Mouse (Mus musculus): ENCODE measurements around the gene Dtx3.
A peak's percentile ranks its signal among the peaks of the same experiment; 100 is the strongest.

Gene Dtx3

DNA sequence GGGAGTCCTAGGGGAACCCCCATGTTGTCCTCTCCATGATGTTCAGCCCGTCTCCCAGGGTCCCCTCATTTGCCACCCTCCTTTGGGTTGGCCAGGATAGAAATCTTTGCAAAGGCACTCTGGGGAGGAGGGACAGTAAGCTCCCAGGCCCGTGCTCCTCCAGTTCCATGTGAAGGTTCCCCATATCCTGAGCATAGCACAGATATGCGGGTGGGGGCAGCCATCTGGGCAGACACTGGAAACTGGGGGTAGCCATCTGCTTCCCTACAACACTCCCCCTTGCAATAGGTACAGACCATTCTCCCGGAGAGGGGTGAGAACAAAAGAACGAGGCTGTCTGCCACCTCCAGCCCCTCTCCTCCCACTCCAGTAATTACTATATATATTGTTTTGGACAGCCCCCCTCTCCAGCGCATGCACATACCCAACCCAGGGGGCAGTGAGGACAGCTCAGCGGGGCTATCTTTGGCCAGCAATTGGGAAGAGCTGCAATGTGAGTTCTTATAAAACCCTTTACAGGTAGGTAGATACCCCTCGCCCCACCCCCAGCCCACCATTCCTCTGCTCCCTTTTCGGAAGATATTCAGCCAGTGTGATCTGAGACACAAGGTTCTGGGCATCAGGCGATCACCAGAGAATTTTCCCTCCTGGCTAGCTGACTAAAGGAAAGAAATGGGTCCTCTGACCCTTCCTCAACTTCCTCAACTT, 8.0 kb downstream of the Dtx3 start:
- no peak for DNase-seq (ENCODE audit: low read depth in 1 of 2, low spot score in 2 of 2)

DNA sequence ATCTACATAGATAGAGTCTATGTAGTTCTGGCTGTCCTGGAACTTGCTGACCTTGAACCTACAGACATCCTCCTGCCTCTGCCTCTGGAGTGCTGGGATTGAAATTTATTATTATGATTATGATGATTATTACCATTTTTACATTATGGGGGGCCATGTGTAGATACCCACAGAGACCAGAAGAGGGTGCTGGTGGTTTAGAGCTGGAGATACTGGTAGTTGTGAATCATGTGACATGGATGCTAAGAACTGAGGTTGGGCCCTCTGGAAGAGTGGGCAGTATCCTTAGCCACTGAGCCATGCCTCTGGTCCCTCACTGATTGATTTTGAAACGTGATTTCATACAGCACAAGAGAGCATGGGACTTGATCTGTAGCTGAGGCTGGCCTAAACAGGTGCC, 9.1 kb downstream of the Dtx3 start:
- DNase-seq (ENCODE audit: low read depth in 1 of 2, low spot score in 2 of 2): no peak

DNA sequence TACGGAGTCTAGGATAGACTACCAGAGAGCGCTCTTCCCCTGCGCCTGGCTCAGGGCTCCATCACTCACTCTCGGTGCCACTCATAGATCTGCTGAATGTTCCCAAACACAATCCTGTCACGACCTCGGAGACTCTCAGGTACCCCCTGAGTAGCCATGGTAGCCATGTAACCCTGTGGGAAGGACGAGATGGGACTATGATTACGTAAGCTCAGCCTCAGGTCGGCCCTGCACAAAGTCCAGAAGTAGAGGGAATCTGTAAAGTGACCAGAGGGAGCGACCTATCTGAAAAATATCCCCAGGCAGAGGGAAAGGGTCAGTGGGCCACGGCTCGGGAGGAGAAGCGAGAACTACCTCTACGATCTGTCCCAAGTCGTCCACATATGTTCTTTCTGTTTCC, 10.0 kb downstream of the Dtx3 start:
- no peak for DNase-seq (ENCODE audit: low read depth in 1 of 2, low spot score in 2 of 2)

DNA sequence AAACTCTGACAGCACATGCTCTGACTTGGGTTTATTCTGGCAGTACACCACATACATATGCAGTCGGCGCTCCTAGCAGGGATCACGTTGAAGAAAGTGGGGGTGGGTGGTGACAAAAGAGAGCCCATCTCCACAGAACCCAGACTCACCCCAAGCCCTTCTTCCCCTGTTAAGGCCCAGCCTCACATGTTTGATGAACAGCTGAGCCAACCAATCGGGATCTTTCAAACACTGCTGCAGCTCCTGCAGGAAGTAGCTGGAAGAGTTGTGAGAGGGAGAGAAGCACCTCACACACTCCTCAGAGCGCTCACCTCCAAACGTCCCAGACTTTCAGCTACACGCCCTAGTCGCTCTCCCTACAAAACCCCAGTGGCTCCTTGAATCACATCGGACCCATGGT, 10.4 kb downstream of the Dtx3 start:
- DNase-seq (ENCODE audit: low read depth in 1 of 2, low spot score in 2 of 2): no peak

DNA sequence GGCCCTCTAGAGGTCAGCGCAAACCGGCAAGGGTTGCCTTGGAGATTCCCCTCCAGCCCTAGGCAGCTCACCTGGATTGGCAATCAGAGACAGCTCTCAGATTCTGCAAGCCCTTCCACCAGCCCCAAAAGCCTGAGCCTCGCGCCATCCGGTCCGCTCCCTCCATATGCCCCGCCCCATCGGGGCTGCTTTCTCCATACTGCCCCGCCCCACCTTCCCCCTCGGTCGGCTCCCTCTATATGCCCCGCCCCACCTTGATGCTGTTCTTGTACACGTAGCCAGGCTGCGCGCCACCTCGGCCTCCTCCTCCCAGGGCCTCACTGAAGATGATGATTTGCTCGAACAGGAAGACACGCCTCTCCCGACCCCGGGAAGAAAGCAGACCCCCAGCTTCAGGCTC, 11.8 kb downstream of the Dtx3 start:
- DNase-seq (ENCODE audit: low read depth in 1 of 2, low spot score in 2 of 2): no peak

DNA sequence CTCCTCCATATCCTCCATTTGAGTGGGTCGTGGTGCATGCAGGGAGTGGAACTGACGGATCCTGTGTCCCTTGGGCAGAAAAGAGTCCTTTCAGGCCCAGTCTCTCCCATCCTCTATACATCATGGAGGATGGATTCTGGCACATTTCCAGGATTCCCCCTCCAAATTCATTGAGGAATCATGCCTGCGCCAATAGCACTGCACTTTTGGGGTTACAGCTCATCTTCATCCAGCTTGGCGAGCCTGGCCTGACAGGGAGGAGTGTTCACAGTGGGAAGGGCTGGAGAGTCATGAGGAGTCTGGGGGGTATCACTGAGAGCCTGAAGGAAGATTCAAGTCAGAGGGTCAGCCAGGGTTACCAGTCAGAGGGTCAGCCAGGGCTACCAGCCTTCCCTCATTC, 12.9 kb downstream of the Dtx3 start:
- DNase-seq (ENCODE audit: low read depth in 1 of 2, low spot score in 2 of 2): no peak

DNA sequence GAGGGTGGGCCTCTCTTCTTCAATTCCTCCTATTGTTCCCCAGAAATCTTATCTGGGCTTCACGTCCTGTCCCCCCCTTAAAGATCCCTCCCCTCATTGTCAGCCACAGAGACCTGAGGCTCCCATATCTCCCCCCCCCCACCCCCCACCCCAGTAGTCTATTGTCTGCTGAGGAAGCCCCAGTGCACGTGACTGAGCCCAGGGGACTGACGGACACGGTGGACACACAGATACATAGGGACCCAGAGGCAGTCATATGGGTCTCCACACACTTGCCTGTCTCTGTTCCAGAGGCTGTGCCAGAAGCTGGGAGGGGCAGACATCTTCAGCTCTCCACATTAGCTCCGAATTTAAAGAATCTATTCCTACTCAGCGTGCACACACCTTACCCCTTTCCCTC, 14.0 kb downstream of the Dtx3 start:
- no peak for DNase-seq (ENCODE audit: low read depth in 1 of 2, low spot score in 2 of 2)

DNA sequence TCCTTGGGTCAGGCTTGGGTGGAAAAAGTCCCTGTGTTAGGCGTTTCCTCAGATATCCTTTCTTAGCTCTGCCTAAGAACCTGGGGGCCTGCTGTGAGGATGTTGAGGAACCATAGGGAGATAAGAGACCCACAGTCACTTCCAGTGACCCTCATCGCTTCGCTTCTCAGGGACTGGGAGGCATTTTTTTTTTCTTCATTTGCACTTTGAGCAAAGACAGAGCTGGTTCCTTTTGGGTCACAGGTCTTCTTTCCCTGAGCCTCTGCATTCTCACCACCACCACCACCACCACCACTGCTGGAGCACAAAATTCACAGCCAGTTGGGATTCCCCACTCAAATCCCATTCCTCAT, 14.9 kb downstream of the Dtx3 start:
- no peak for DNase-seq (ENCODE audit: low read depth in 1 of 2, low spot score in 2 of 2)

DNA sequence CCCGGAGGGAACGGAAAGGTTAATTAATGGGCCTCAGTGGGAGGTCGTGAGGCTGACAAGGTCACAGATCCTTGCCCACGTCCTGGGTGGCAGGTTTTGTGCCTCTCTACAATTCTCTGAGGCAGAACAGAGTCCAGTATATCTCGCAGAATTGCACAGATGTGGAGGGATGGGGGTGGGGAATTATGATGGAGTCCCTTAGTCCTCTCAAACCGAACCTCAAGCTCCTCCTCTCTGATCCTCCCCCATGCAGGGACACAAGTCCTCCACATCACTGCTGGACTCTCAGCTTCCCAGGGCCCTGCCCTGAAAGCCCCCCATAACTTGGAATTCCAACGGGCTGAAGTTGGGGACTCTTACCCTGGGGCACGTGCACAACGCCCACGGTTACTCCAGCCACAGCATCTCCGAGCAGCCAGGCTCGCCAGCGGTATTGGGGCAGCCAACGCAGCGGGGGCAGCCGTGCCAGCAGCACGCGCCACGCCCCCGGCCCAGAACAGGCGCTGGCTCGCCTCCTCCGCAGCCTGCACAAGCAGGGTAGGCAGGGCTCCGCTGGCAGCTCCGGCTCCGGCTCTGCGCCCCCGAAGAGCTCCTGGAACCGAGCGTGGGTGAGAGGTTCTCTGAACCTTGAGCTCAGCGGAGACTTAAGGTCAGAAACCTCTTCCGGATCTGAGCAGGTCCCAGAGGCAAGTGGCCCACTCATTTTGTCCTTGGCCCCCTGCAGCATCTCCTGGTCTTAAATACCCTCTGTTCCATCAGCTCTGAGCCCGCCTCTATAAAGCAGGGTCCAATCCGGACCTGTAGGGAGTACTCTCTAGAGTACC, 15.4 kb downstream of the Dtx3 start, which contains the start of gene Slc26a10:
Gene Slc26a10 (minus strand): TSS at position 775 of the 824 bp plus-strand sequence.
- DNase-seq (ENCODE audit: low read depth in 1 of 2, low spot score in 2 of 2): no peak

DNA sequence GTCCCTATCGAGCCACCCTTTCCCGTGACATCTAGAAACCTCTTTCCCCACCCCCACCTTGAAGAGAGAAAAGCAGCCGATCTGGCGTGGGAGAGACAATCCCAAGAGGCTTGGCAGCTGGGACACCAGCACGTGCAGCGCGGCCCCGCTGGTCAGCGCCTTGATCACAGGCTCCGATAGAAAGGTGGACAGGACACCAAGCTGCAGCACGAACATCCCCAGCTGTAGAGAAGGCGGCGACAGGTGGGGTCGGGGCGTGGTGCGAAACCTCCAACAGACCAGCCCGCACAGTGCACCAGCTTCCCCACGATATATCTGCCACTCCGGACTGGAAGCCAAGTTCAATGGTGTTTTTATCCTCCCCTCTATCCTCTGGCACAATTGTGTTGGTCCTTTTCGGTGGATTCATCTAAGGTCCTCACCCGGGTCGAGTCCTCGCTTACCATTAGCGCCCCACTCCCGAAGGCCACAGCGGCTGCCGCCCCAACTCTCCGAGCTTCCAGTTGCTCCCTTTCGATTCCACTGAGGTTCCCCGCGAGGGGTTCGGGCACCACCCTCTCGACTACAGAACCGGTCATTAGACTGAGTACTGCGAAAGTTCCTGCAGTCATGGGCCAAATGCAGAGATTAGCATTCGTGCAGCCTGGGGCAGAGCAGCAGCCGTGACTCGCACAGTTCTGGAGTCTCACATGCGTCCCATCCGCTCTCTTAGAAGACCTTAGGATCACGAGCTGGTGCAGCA, 17.1 kb downstream of the Dtx3 start:
- no peak for DNase-seq (ENCODE audit: low read depth in 1 of 2, low spot score in 2 of 2)

DNA sequence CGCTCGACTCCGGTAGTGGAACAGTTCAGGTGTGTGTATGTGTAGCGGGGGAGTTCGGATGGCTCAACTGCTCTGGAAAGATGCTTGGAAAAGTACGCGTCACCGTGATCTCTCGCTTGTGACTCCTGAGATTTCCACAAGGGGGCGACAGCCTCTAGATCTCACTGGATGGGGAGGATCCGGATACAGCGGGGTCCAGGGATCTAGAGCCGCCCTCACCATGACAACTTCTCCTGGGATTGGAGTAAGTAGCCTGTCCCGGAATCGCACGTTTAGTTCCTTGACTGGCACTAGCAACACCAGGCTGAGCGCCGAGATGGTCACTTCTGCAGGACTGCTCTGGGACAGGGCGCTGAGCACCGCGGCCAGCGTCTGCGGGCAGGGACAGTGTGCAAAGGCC, 17.8 kb downstream of the Dtx3 start:
- no peak for DNase-seq (ENCODE audit: low read depth in 1 of 2, low spot score in 2 of 2)

DNA sequence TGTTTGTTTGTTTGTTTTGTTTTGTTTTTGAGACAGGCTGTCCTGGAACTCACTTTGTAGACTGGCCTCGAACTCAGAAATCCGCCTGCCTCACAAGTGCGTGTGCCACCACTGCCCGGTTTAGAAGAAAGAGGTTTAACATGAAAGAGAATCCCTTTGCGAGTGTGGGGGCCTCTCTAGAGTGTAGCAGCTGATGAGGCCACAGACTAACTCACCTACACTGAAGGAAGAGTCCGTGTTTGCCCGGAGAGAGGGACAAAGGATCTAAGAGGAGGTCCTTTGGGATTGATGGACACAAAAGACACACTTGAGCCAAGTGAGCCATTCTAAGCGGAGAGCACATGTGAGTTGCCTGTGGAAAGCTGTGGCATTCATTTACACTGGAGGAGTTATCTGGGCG, 18.3 kb downstream of the Dtx3 start:
- DNase-seq (ENCODE audit: low read depth in 1 of 2, low spot score in 2 of 2): no peak

DNA sequence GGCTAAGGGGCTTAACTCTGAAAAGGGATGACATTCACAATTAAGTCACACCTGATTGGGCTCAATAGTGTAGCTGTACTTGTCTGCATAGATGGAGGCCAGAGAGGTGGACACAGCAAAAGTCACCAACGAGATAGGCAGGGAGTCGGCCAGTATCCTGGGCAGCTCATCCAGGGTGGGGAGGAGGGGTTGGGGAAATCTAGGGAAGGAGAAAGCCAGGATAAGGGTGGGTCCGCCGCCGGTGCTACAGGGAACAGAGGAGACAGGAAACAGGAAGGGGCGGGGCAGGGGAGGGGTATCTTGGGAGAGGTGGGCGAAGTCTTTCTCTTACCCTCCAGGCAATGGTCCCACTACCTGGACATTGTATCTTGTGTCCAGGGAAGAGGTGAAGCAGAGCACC, 18.8 kb downstream of the Dtx3 start:
- no peak for DNase-seq (ENCODE audit: low read depth in 1 of 2, low spot score in 2 of 2)

DNA sequence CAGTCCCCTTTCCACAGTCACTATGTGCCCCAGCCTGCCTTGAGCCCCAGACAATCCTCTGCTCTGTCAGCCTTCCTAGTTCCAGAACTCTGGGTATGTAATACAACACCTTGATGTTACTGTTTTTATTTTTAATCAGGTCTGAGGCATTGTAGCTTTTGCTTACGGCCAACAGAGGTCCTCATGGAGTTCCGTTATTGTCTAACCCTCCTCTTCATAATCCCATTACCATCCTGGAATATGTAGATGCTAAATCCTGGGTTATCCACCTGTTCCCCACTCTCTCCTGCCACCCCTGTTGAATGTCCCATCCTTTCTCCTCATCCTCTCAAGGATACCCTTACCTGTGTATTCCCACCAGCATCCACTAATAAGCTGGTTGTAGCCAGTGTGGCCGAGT, 19.3 kb downstream of the Dtx3 start:
- no peak for DNase-seq (ENCODE audit: low read depth in 1 of 2, low spot score in 2 of 2)

DNA sequence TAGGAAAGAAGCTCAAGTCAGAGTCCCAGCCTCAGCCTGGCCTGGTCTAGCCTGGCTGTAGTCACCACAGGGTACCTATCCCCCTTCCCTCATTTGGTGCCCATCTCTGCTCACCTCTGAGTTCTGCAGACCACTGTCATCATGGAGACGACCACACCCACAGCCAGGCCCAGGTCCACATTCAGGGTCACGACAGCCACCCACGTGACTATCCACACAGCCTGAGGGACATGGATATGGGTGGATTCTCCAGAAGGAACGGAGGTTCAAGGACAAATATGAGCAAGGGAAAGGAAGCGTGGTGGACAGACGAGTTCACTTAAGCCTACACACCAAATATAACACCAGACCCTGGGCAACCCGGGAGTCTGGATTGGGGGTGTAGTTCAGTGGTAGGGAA, 21.4 kb downstream of the Dtx3 start:
- DNase-seq (ENCODE audit: low read depth in 1 of 2, low spot score in 2 of 2): no peak

DNA sequence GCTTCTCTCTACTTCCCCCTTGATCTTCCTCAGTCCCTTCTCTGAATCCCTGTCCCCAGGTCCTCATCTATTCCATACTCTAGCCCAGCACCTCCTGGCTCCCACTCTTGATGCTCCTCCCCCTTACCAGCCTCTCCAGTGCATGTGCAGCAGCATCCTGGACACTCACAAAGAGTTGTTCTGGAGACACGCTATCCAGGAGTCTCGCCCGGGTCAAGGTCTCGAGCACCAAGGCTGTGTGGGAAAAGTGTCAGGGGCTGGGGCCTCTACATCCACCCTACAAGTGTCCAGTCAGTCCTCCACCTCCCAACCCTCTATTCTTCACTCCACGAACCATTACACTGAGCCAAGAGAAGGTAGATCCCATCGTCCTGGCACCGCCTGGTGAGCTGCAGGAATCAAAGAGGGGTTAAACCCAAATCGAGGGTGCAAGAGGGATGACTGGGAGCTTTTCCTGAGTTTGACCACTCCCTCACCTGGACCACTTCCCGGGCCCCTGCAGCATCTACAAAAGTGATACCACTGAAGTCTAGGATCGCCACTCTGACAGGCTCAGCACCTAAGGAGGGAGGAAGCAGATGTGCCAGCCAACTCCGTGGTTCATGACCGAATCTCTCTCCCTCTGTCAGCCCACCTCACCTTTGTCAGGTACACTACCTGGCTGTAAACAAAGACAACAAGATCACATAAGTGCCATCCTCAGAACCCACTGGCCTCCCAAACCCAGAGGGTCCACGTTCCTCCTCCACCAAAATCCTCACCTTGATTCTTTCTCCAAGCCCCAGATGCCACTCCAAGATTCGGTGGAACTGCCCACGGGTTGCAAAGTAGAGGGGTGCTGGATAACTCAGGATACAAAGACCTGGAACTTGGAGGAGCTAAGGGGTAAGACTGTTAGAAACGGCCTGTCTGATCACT, 22.1 kb downstream of the Dtx3 start:
- no peak for DNase-seq (ENCODE audit: low read depth in 1 of 2, low spot score in 2 of 2)

DNA sequence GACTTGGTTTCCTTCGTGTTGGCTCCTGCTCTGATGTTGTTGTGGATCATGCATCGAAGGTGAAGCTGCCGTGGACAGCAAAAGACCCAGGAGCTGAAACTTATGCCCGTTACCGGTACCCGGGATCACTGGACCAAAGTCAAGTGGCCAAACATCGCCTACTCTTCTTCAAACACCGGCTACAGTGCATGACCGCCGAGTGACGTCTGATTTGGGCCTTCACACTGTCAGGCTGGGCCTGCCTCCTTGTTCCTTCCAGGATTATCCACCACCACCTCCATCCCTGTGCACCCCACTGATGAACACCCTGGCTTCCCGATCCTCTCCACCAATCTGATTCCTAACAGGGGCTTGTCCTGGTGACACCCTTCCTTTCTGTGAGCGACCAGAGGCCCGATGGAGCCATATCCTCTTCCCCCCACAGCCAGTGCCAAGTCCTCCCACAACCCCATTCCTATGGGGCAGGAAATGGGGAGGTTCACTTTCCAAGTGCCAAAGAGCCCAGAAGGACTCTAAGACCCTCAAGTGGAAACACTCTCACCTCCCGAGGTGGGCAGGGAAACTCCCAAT, 23.8 kb downstream of the Dtx3 start:
- no peak for DNase-seq (ENCODE audit: low read depth in 1 of 2, low spot score in 2 of 2)

DNA sequence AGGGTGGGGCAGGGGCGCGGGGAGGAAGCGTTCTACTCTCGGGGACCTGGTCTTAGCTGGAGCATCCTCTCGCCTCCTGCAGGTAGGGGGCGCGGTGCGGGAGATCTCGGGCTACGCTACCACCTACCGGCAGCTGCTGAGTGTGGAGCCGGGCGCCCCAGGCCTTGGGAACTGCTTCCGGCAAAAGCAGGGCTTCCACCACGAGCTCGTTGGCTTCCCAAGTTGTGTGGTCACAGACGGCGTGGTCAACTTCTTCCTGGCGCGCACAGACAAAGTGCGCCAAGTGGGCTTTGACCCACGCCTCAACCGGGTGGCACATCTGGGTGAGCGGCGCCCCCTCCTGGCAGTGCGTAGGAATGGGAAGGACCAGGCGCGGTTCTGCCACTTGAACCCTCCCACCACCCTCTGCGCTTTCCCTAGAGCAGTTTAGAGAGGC, 24.7 kb downstream of the Dtx3 start:
- peak; percentile 60 to 80 for DNase-seq (ENCODE audit: low read depth in 1 of 2, low spot score in 2 of 2)

DNA sequence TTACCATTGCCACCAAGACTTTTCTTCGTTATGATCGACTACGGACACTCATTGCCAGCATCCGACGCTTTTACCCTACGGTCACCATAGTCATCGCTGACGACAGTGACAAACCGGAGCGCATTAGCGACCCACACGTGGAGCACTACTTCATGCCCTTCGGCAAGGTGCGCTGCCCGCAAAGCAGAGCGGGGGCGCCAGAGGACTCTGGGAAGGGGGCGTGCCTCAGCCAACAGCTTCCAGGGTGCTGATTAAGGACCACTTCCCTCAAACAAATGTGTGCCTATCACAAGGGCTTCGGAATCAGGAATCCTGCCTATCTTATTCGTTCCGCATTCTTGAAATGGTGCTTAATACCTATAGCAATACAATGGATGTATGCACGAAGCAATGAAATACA, 25.5 kb downstream of the Dtx3 start:
- no peak for DNase-seq (ENCODE audit: low read depth in 1 of 2, low spot score in 2 of 2)

DNA sequence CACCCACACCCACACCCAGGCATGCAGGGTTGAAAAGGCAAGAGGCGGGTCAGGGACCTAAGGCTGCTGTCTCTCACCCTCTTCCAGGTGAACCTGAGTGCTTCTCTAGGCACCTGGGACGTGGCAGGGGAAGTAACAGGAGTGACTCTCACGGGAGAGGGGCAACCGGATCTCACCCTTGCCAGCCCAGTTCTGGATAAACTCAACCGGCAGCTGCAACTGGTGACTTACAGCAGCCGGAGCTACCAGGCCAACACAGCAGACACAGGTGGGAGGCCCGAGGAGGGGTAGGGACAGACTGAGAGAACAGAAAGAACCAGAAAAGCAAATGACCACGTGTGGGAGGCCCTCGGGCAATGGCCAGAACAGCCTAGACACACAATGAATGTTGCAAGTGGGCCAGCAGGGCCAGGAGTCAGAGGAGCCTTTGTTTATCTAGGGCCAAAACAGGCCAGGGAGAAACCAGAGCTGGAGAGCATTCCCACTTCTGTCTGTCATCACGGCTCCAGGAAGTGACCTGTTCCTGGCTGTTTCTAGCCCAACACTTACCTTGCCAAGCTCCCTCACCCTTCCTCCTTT, 27.8 kb downstream of the Dtx3 start:
- DNase-seq (ENCODE audit: low read depth in 1 of 2, low spot score in 2 of 2): no peak

Measured in monocyte, adult 2 months (primary cell).